Mouse (Mus musculus): ENCODE measurements around the gene Rassf3.

DNA sequence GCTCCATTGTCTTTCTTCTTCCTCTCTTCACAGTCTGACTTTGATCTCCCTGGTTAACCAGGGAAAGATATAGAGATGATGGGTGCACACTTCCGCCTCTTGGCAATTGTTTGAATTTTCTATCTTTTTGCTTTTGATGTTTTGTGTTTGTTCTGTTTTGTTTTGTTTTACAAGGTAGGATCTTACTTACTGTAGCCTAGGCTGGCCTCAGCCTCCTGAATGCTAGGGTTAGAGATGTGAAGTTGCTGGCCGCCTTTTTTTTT lies 17.9 kb upstream of the Rassf3 start:
- TF ChIP-seq EP300 (IDR thresholded peaks at IDR 0.05; ENCODE audit: low read depth), result no peak
- TF ChIP-seq CTCF (IDR thresholded peaks at IDR 0.05; ENCODE audit: low read depth), result no peak
